Mouse (Mus musculus) heart, postnatal 0 days (tissue): ENCODE measurements around the gene Epp13. TPM values are rescaled to one million over a fixed set of nuclear protein-coding genes. Genes with fewer than 3 reads are reported as not detected.
"Not testable (repeated sequence)": the region's sequence is repeated elsewhere in the genome, so short reads cannot be mapped to it uniquely, and the experiment has no call there.

Source experiments
- ATAC-seq: fragments of 200-750 bp; cut with Nextera tagmentation; 2 replicates; pipeline ENCODE4 v1.8.0; 2017; ENCODE audit warnings: low read depth, moderate number of reproducible peaks, moderate library complexity; ENCODE audit not compliant: insufficient read depth
- DNase-seq: peaks from one replicate; pipeline ENCODE4 v3.0.0-alpha.2; 2016; ENCODE audit warnings: low spot score
- H3K27ac ChIP-seq: fragments of 300-500 bp; sonication (generic); 2 replicates; pipeline ENCODE4 v1.5.1; 2014; ENCODE audit warnings: low read depth, mild to moderate bottlenecking
- H3K27me3 ChIP-seq: fragments of 300-500 bp; sonication (generic); 2 replicates; pipeline ENCODE4 v1.6.1; 2014; ENCODE audit warnings: low read length, mixed read lengths; ENCODE audit not compliant: control insufficient read depth, insufficient read depth
- H3K36me3 ChIP-seq: fragments of 300-500 bp; sonication (generic); replicated peaks from 2 replicates; pipeline ENCODE4 v1.6.1; 2014; ENCODE audit warnings: low read length, mixed read lengths; ENCODE audit not compliant: control insufficient read depth, insufficient read depth
- H3K4me1 ChIP-seq: fragments of 300-500 bp; sonication (generic); 2 replicates; pipeline ENCODE4 v1.6.1; 2014; ENCODE audit warnings: antibody characterized with exemption; ENCODE audit not compliant: control insufficient read depth, insufficient read depth
- H3K4me2 ChIP-seq: fragments of 300-500 bp; sonication (generic); 2 replicates; pipeline ENCODE4 v1.6.1; 2014; ENCODE audit warnings: low read depth, mild to moderate bottlenecking, low read length, moderate library complexity
- H3K4me3 ChIP-seq: fragments of 300-500 bp; sonication (generic); 2 replicates; pipeline ENCODE4 v1.5.1; 2014; ENCODE audit warnings: low read depth, low read length
- H3K9ac ChIP-seq: fragments of 300-500 bp; sonication (generic); replicated peaks from 2 replicates; pipeline ENCODE4 v1.6.1; 2014; ENCODE audit warnings: low read depth, low read length, mixed read lengths
- H3K9me3 ChIP-seq: fragments of 300-500 bp; sonication (generic); replicated peaks from 2 replicates; pipeline ENCODE4 v1.6.1; 2016; ENCODE audit warnings: low read length; ENCODE audit not compliant: control insufficient read depth
- CTCF ChIP-seq: IDR thresholded peaks from 2 replicates; pipeline ENCODE4 v1.5.1; 2016; ENCODE audit warnings: antibody characterized with exemption, control low read depth, low read depth
- EP300 ChIP-seq: IDR thresholded peaks from 2 replicates; pipeline ENCODE4 v1.6.1; 2016; ENCODE audit warnings: antibody characterized with exemption, low read depth
- WGBS: fragments of 180-500 bp; shearing (Covaris S2); extraction: QIAGEN DNeasy Blood & Tissue Kit; methylation state at CpG from one replicate; pipeline ENCODE4 v1.1.7; 2014; 5-methylcytosine and 5-hydroxymethylcytosine counted together
- polyA plus RNA-seq: library from polyadenylated mRNA; unstranded; fragments of >200 nt; fragmentation: Nextera tagmentation; extraction: Ambion mirVana; gene quantifications from 2 replicates; pipeline ENCODE4 v1.2.1, GENCODE M21; 2015
- total RNA-seq: library from RNA; depleted of rRNA; stranded (reverse); fragments of >200 nt; gene quantifications from 2 replicates; pipeline ENCODE4 v1.2.3, GENCODE M21; 2014; ENCODE audit warnings: low replicate concordance

The Epp13 gene
- total and polyA plus RNA-seq, 2 experiments from 2014 or later, result not detected

GRCm38 (mm10) chr7:6239787-6240186, 12.7 kb upstream of the Epp13 start:
- Histone ChIP-seq H3K4me2 (no peak overlapping the region), H3K9me3 (no peaks in the 10 kb centered on the region), H3K27me3 (no peaks in the 10 kb centered on the region), H3K4me1 (no peaks in the 10 kb centered on the region), H3K4me3 (no peak overlapping the region), H3K9ac (no peak overlapping the region), H3K36me3 (no peaks in the 10 kb centered on the region), H3K27ac (no peak overlapping the region)
- ATAC-seq (no peak), DNase-seq (no peak)
- no peak for TF ChIP-seq EP300
- WGBS, result 44% methylated on average over 11 of the region's 11 CpGs

GRCm38 (mm10) chr7:6240841-6241425, 11.6 kb upstream of the Epp13 start:
- H3K4me3 ChIP-seq, H3K9me3 ChIP-seq, ATAC-seq, H3K9ac ChIP-seq, H3K4me2 ChIP-seq, H3K27ac ChIP-seq, DNase-seq, H3K4me1 ChIP-seq, H3K36me3 ChIP-seq, H3K27me3 ChIP-seq: not testable (repeated sequence)
- WGBS, result 21% methylated on average over 1 of the region's 1 CpGs
- TF ChIP-seq CTCF, result peak; percentile 56

DNA sequence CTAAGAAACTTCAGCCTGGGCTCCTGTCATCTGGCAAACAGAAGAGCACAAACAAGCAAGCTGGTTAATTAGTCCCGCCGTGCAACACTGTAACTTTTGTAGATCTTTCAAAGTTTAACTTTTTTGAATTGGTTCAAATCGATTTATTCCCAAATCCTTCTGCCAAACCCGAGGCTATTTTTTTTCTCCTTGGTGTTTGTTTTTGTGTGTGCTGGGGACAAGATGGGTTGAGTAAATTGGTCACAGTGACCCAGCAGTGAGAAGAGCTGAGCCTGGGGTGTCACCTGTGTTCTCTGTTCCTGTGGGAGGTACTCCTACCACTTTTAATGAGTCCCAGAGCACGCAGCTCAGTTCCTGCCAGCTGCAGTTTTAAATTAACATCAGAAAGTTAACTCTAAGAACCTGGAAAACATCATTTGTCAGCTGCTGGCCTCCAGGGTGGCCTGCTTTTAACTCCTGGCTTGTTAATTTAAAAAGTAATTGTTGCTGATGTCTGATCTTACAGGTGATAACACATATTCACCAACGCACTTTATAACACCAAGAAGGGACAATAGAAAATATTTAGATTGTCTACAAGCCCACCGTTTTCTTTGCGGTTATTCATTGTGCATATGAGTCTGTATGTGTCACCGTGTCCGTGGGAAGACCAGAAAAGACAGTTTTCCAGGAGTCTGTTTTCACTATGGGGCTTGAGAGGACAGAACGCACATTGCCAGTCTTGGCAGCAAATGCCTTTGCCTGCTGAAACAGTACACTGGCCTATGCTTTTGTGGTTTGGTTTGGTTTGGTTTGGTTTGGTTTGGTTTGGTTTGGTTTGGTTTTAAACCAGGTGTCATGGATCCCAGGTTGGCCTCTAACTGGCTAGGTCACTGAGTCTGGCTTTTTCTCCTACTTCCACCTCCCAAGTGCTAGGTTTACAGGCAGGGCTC, 7.9 kb upstream of the Epp13 start:
- TF ChIP-seq CTCF (no peak), EP300 (no peak)
- no peaks in the 10 kb centered on the region for H3K27me3 ChIP-seq
- no peak overlapping the region for H3K9ac ChIP-seq
- no peaks in the 10 kb centered on the region for H3K36me3 ChIP-seq
- H3K27ac ChIP-seq, result no peak overlapping the region
- no peak overlapping the region for H3K4me3 ChIP-seq
- no peaks in the 10 kb centered on the region for H3K4me1 ChIP-seq
- 33% methylated on average over 11 of the region's 11 CpGs for WGBS
- H3K4me2 ChIP-seq, result no peak overlapping the region
- H3K9me3 ChIP-seq, result no peaks in the 10 kb centered on the region
- no peak for DNase-seq
- no peak for ATAC-seq

DNA sequence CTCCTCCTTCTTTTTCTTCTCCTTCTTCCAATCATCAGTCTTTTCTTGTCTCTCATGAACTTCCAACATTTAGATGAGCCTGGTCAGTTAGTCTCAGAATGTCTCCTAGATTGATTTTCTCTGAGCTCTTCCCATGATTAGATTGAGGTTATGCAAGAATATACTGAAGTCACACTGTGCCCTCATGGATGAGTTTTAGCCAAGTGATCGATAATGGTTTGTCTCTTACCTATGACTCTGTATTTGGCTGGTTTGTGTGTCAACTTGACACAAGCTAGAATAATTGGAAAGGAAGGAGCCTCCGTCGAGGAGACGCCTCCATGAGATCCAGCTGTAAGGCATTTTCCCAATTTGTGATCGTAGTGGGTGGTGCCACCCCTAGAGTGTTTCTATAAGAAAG, 1.9 kb downstream of the Epp13 start:
- ATAC-seq (no peak), DNase-seq (no peak)
- Histone ChIP-seq H3K4me3 (no peak overlapping the region), H3K9me3 (no peaks in the 10 kb centered on the region), H3K36me3 (no peaks in the 10 kb centered on the region), H3K4me1 (no peaks in the 10 kb centered on the region), H3K9ac (no peak overlapping the region), H3K4me2 (no peak overlapping the region), H3K27me3 (no peaks in the 10 kb centered on the region), H3K27ac (no peak overlapping the region)
- TF ChIP-seq CTCF (no peak), EP300 (no peak)
- WGBS, result 78% methylated on average over 5 of the region's 5 CpGs

GRCm38 (mm10) chr7:6257386-6257785, 4.9 kb downstream of the Epp13 start:
- no peak overlapping the region for H3K9ac ChIP-seq
- DNase-seq (no peak), ATAC-seq (no peak)
- H3K27me3 ChIP-seq, result no peaks in the 10 kb centered on the region
- H3K36me3 ChIP-seq, result no peaks in the 10 kb centered on the region
- WGBS, result 63% methylated on average over 4 of the region's 4 CpGs
- H3K4me2 ChIP-seq, result no peak overlapping the region
- H3K4me1 ChIP-seq, result no peaks in the 10 kb centered on the region
- no peak for TF ChIP-seq CTCF
- TF ChIP-seq EP300, result no peak
- H3K27ac ChIP-seq, result no peak overlapping the region
- H3K9me3 ChIP-seq, result no peaks in the 10 kb centered on the region
- no peak overlapping the region for H3K4me3 ChIP-seq
